Mouse (Mus musculus) embryonic facial prominence, embryonic 11.5 days (tissue): ENCODE results near the gene Lpcat1. TPM values are rescaled to one million over a fixed set of nuclear protein-coding genes. Genes with fewer than 3 reads are reported as not detected.

Experiments used
- ATAC-seq: fragments of 200-750 bp; cut with Nextera tagmentation; replicated peaks from 2 replicates; pipeline ENCODE4 v1.8.0; 2017; ENCODE audit warnings: low read depth; ENCODE audit not compliant: insufficient number of reproducible peaks, low FRiP score, low TSS enrichment
- DNase-seq: peaks from one replicate; pipeline ENCODE4 v3.0.0-alpha.2; 2015; ENCODE audit warnings: low spot score
- H3K27ac ChIP-seq: fragments of 300-500 bp; sonication (generic); replicated peaks from 2 replicates; pipeline ENCODE4 v1.5.1; 2014; ENCODE audit warnings: mild to moderate bottlenecking, low read depth, low read length, control low read depth
- H3K27me3 ChIP-seq: fragments of 300-500 bp; sonication (generic); 2 replicates; pipeline ENCODE4 v1.6.1; 2014; ENCODE audit warnings: mild to moderate bottlenecking, low read length, moderate library complexity, mixed read lengths; ENCODE audit not compliant: control insufficient read depth, insufficient read depth
- H3K36me3 ChIP-seq: fragments of 300-500 bp; sonication (generic); replicated peaks from 2 replicates; pipeline ENCODE4 v1.6.1; 2014; ENCODE audit warnings: low read depth, mild to moderate bottlenecking, low read length, moderate library complexity, mixed read lengths; ENCODE audit not compliant: control insufficient read depth, insufficient read depth
- H3K4me1 ChIP-seq: fragments of 300-500 bp; sonication (generic); 2 replicates; pipeline ENCODE4 v1.6.1; 2014; ENCODE audit warnings: low read length, mixed read lengths; ENCODE audit not compliant: control insufficient read depth, insufficient read depth
- H3K4me2 ChIP-seq: fragments of 300-500 bp; sonication (generic); 2 replicates; pipeline ENCODE4 v1.6.1; 2014; ENCODE audit warnings: low read depth, mild to moderate bottlenecking, control low read depth, low read length, moderate library complexity
- H3K4me3 ChIP-seq: fragments of 300-500 bp; sonication (generic); 2 replicates; pipeline ENCODE4 v1.5.1; 2014; ENCODE audit warnings: low read depth, low read length, control low read depth
- H3K9ac ChIP-seq: fragments of 300-500 bp; sonication (generic); replicated peaks from 2 replicates; pipeline ENCODE4 v1.6.1; 2014; ENCODE audit warnings: mild to moderate bottlenecking, control low read depth, low read length
- H3K9me3 ChIP-seq: fragments of 300-500 bp; sonication (generic); replicated peaks from 2 replicates; pipeline ENCODE4 v1.6.1; 2016; ENCODE audit warnings: mild to moderate bottlenecking, low read length, inconsistent platforms, mixed read lengths; ENCODE audit not compliant: control insufficient read depth
- WGBS: fragments of 180-500 bp; shearing (Covaris S2); extraction: QIAGEN DNeasy Blood & Tissue Kit; methylation state at CpG from one replicate; pipeline ENCODE4 v1.1.7; 2014; 5-methylcytosine and 5-hydroxymethylcytosine counted together
- polyA plus RNA-seq: library from polyadenylated mRNA; unstranded; fragments of >200 nt; fragmentation: Nextera tagmentation; extraction: Ambion mirVana; gene quantifications from 2 replicates; pipeline ENCODE4 v1.2.1, GENCODE M21; 2014

The Lpcat1 gene
- polyA plus RNA-seq, 1 experiment from 2014 or later = 49.4 TPM

- no peaks in the 10 kb centered on the region for H3K9me3 ChIP-seq
- no peak overlapping the region for H3K9ac ChIP-seq
- H3K4me2 ChIP-seq = no peak overlapping the region
- H3K36me3 ChIP-seq = no peaks in the 10 kb centered on the region
- H3K27ac ChIP-seq = no peak overlapping the region
- 65% methylated on average over 3 of the region's 3 CpGs for WGBS
- no peak overlapping the region for H3K4me3 ChIP-seq
- DNase-seq = no peak
- no peak for ATAC-seq
- peaks cover 24% of the 10 kb centered on the region for H3K27me3 ChIP-seq
- no peaks in the 10 kb centered on the region for H3K4me1 ChIP-seq
Measured at GRCm38 (mm10) chr13:73535287-73535686, 68.3 kb downstream of the Lpcat1 start.

- H3K4me3 ChIP-seq = peak within 1 kb of the TSS; percentile 38
- DNase-seq (peak; percentile 59), ATAC-seq (peak; percentile 67; the same call in 1 of the 2 replicates)
- H3K27ac ChIP-seq = no peak within 1 kb of the TSS
- no peaks in the 10 kb centered on the region for H3K4me1 ChIP-seq
- H3K36me3 ChIP-seq = no peaks in the 10 kb centered on the region
- WGBS = 1% methylated on average over 26 of the region's 26 CpGs
- no peaks in the 10 kb centered on the region for H3K9me3 ChIP-seq
- 0 out of 2 replicates have a peak within 1 kb of the TSS, but pooled peaks have one; percentile 22 for H3K9ac ChIP-seq
- H3K27me3 ChIP-seq = peaks cover 24% of the 10 kb centered on the region
- peak within 1 kb of the TSS; percentile 71 for H3K4me2 ChIP-seq
Measured at GRCm38 (mm10) chr13:73536403-73536821, 69.4 kb downstream of the Lpcat1 start, which contains the start of gene Slc6a3. Gene Slc6a3 (plus strand): TSS chr13:73536747.

- H3K4me1 ChIP-seq = no peaks in the 10 kb centered on the region
- peaks cover 24% of the 10 kb centered on the region for H3K27me3 ChIP-seq
- no peaks in the 10 kb centered on the region for H3K9me3 ChIP-seq
- ATAC-seq (no peak), DNase-seq (no peak)
- 17% methylated on average over 13 of the region's 13 CpGs for WGBS
- H3K36me3 ChIP-seq = no peaks in the 10 kb centered on the region
- H3K4me3 ChIP-seq = peak overlapping the region; percentile 38
- peak overlapping the region; percentile 71 for H3K4me2 ChIP-seq
- 0 out of 2 replicates have a peak overlapping the region, but pooled peaks have one; percentile 22 for H3K9ac ChIP-seq
- H3K27ac ChIP-seq = no peak overlapping the region
Measured at GRCm38 (mm10) chr13:73536824-73537223, 69.8 kb downstream of the Lpcat1 start.

- DNase-seq (no peak), ATAC-seq (no peak)
- no peak overlapping the region for H3K9ac ChIP-seq
- no peaks in the 10 kb centered on the region for H3K9me3 ChIP-seq
- H3K4me1 ChIP-seq = no peaks in the 10 kb centered on the region
- H3K4me2 ChIP-seq = no peak overlapping the region
- H3K4me3 ChIP-seq = no peak overlapping the region
- H3K36me3 ChIP-seq = no peaks in the 10 kb centered on the region
- WGBS = 89% methylated on average over 5 of the region's 5 CpGs
- H3K27me3 ChIP-seq = no peaks in the 10 kb centered on the region
- no peak overlapping the region for H3K27ac ChIP-seq
Measured at GRCm38 (mm10) chr13:73564201-73564600, 97.2 kb downstream of the Lpcat1 start.

Other genes with a start within 250 kb of the Lpcat1 start
- 2.1 and 2.8 TPM in 2 replicates for gene Irx4, start 206.7 kb upstream of the Lpcat1 start, polyA plus RNA-seq
- 125 and 126 TPM in 2 replicates for gene Mrpl36, start 138.7 kb upstream of the Lpcat1 start, polyA plus RNA-seq
- gene Ndufs6, start 138.7 kb upstream of the Lpcat1 start, polyA plus RNA-seq = 337 and 377 TPM in 2 replicates
- 0.10 TPM in 1 of 2 replicates, not detected in the other for gene Slc6a3, start 69.5 kb downstream of the Lpcat1 start, polyA plus RNA-seq
- gene Clptm1l, start 136.8 kb downstream of the Lpcat1 start, polyA plus RNA-seq = 110 and 124 TPM in 2 replicates
- gene Tert, start 159.7 kb downstream of the Lpcat1 start, polyA plus RNA-seq = 3.3 and 3.8 TPM in 2 replicates
- not detected in 2 replicates for gene Slc6a18, start 210.8 kb downstream of the Lpcat1 start, polyA plus RNA-seq
- 0.08 and 0.32 TPM in 2 replicates for gene Slc6a19, start 237.7 kb downstream of the Lpcat1 start, polyA plus RNA-seq